Comparison of ENCODE assay signal across 8 mouse cellular contexts in the genomic region with DNA sequence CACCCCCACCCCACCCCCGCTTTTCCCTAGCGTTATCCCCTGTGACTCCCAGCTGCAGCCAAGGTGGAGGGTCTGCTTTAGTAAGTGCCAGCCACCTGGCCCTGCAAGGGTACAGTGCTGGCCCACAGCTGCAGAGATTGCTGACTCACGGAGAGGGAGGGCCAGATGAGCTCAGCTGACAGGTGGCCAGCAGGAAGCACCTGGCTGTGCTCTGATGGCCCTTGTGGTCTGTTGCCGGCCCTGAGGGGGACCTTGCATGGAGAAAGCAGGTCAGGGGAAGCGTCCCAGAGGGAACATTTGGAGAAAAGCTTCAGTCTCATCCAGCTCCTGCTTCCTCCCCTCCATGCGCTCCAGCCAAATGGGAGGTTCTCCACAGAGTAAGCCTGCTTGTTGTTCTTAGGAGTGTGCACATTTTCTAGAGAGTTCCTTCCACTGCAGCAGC.
A peak's percentile ranks its signal among the peaks of the same experiment; 100 is the strongest.
DNase-seq lines count a peak whose midpoint lies in the region; ATAC-seq and TF ChIP-seq lines count a peak whose summit lies in the region.

No protein-coding gene starts in this region.

- no peak overlapping the region for H3K27ac ChIP-seq in heart, embryonic 11.5 days (ENCODE audit: low read depth, low read length)
- H3K27ac ChIP-seq in heart, embryonic 12.5 days (ENCODE audit: poor library complexity, severe bottlenecking) = no peak overlapping the region
- no peak overlapping the region for H3K27ac ChIP-seq in limb, embryonic 13.5 days
- no peak overlapping the region for H3K27ac ChIP-seq in thymus, adult 2 months (ENCODE audit: control insufficient read depth, insufficient read depth, low read length)

- no peaks in the 10 kb centered on the region for H3K4me1 ChIP-seq in heart, embryonic 11.5 days (ENCODE audit: control insufficient read depth, insufficient read depth, low read length)
- H3K4me1 ChIP-seq in heart, embryonic 12.5 days (replicated peaks) = peaks cover 4% of the 10 kb centered on the region
- peaks cover 17% of the 10 kb centered on the region for H3K4me1 ChIP-seq in limb, embryonic 13.5 days
- no peaks in the 10 kb centered on the region for H3K4me1 ChIP-seq in thymus, adult 2 months (replicated peaks; ENCODE audit: control insufficient read depth, insufficient read depth, low read length)

- 15% methylated on average over 6 of the region's 6 CpGs for WGBS in heart, embryonic 11.5 days (ENCODE audit: insufficient replicate concordance)
- WGBS in heart, embryonic 12.5 days = 14% methylated on average over 6 of the region's 6 CpGs
- WGBS in limb, embryonic 13.5 days = 11% methylated on average over 6 of the region's 6 CpGs
- WGBS in thymus, adult 2 months = 7% methylated on average over 6 of the region's 6 CpGs

- no peaks in the 10 kb centered on the region for H3K27me3 ChIP-seq in heart, embryonic 11.5 days (ENCODE audit: control insufficient read depth, insufficient read depth, low read length)
- no peaks in the 10 kb centered on the region for H3K27me3 ChIP-seq in heart, embryonic 12.5 days (replicated peaks)
- H3K27me3 ChIP-seq in limb, embryonic 13.5 days = no peaks in the 10 kb centered on the region
- H3K27me3 ChIP-seq in thymus, adult 2 months (ENCODE audit: control insufficient read depth, insufficient read depth, low read length) = no peaks in the 10 kb centered on the region

- no peaks in the 10 kb centered on the region for H3K36me3 ChIP-seq in heart, embryonic 11.5 days (ENCODE audit: control insufficient read depth, insufficient read depth, low read length)
- no peaks in the 10 kb centered on the region for H3K36me3 ChIP-seq in heart, embryonic 12.5 days
- H3K36me3 ChIP-seq in limb, embryonic 13.5 days = peaks cover 3% of the 10 kb centered on the region; the same call in 1 of the 2 replicates
- H3K36me3 ChIP-seq in thymus, adult 2 months (ENCODE audit: control insufficient read depth, insufficient read depth, low read length) = no peaks in the 10 kb centered on the region

- H3K4me3 ChIP-seq in heart, embryonic 11.5 days (ENCODE audit: low read depth, low read length) = no peak overlapping the region
- no peak overlapping the region for H3K4me3 ChIP-seq in heart, embryonic 12.5 days
- H3K4me3 ChIP-seq in limb, embryonic 13.5 days = no peak overlapping the region
- H3K4me3 ChIP-seq in thymus, adult 2 months (ENCODE audit: control insufficient read depth, insufficient read depth, low read length) = no peak overlapping the region

- no peak for TF ChIP-seq POLR2A in thymus, adult 2 months (IDR thresholded peaks at IDR 0.05; ENCODE audit: control insufficient read depth, extremely low read depth, insufficient read depth, low read length, poor library complexity)

- peak; percentile 96 for DNase-seq in heart, adult 11 months
- peak; percentile 17 to 24 for DNase-seq in cerebellum, postnatal 10 days
- peak; percentile 17 for DNase-seq in thymus, adult 2 months
- DNase-seq in natural killer cell, adult 2 months (ENCODE audit: low spot score in 2 of 2) = no peak

- no peak for ATAC-seq in heart, embryonic 11.5 days (replicated peaks; ENCODE audit: insufficient number of reproducible peaks, low FRiP score, low TSS enrichment)
- ATAC-seq in heart, embryonic 12.5 days (ENCODE audit: insufficient number of reproducible peaks, low FRiP score) = 0 out of 2 replicates have a peak, but pooled peaks have one; percentile 9
- ATAC-seq in limb, embryonic 13.5 days (ENCODE audit: low FRiP score, low read depth) = peak; percentile 84
- ATAC-seq in monocyte, adult 5-6 weeks (replicated peaks; ENCODE audit: insufficient number of reproducible peaks, low FRiP score, low TSS enrichment, poor library complexity, severe bottlenecking) = no peak

- TF ChIP-seq CTCF in thymus, adult 2 months (IDR thresholded peaks at IDR 0.05; ENCODE audit: borderline replicate concordance, control insufficient read depth, extremely low read depth, insufficient read depth, low read length, poor library complexity) = no peak

- H3K4me2 ChIP-seq in heart, embryonic 11.5 days = no peak overlapping the region
- H3K4me2 ChIP-seq in heart, embryonic 12.5 days = no peak overlapping the region
- H3K4me2 ChIP-seq in limb, embryonic 13.5 days (replicated peaks) = no peak overlapping the region

- no peaks in the 10 kb centered on the region for H3K9me3 ChIP-seq in heart, embryonic 11.5 days (replicated peaks; ENCODE audit: control insufficient read depth, low read length)
- H3K9me3 ChIP-seq in heart, embryonic 12.5 days (replicated peaks) = no peaks in the 10 kb centered on the region; the same call in 1 of the 2 replicates
- H3K9me3 ChIP-seq in limb, embryonic 13.5 days = no peaks in the 10 kb centered on the region

- no peak overlapping the region for H3K9ac ChIP-seq in heart, embryonic 11.5 days (ENCODE audit: low read depth, low read length)
- H3K9ac ChIP-seq in heart, embryonic 12.5 days = no peak overlapping the region
- H3K9ac ChIP-seq in limb, embryonic 13.5 days = no peak overlapping the region

Comparison
In these comparisons a context has a peak if more than half of its experiments do, and no peak if none do; other contexts are left out.
1. ATAC-seq: peak in heart, embryonic 12.5 days (single experiment) and limb, embryonic 13.5 days (single experiment); none in heart, embryonic 11.5 days (single experiment) and monocyte, adult 5-6 weeks (single experiment).
2. DNase-seq: peak in heart, adult 11 months (single experiment), cerebellum, postnatal 10 days (2 of 2) and thymus, adult 2 months (single experiment); none in natural killer cell, adult 2 months (0 of 2).